Mouse (Mus musculus): ENCODE data around the gene Rnf130. TPM values are rescaled to one million over a fixed set of nuclear protein-coding genes. Genes with fewer than 3 reads are reported as not detected.

Rnf130 gene
- polyA plus RNA-seq, 1 experiment from 2014 or later = 75.0 TPM

- peak; percentile 11 for ATAC-seq (ENCODE audit: low FRiP score, low read depth)
- peak overlapping the region; percentile 71; the same call in 1 of the 2 replicates for H3K27ac ChIP-seq
Measured at GRCm38 (mm10) chr11:50131801-50132201, 106.7 kb downstream of the Rnf130 start.

DNA sequence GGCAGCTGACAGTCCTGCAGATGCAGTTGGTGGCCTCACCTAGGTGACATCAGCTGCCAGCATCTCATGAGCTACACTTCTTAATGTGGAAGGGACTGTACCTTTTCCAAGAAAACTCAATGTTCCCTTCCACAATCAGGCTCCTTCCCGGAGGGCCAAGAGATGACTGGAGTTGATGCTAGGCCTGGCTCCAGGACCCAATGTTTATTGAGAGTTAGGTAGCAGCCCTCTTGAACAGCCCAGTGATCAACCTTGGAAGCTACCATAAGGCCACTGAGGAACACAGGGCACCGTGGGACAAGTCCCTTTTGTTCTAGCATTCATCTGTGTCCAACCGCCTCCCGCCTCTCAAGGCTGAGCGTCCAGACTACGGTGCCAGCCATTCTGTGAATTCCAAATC lies 107.1 kb downstream of the Rnf130 start:
- H3K27me3 ChIP-seq (replicated peaks) = no peaks in the 10 kb centered on the region
- no peak overlapping the region for H3K27ac ChIP-seq
- H3K4me1 ChIP-seq = peaks cover 12% of the 10 kb centered on the region
- peak overlapping the region; percentile 74 for H3K4me2 ChIP-seq (replicated peaks)
- peaks cover 16% of the 10 kb centered on the region for H3K36me3 ChIP-seq
- peak overlapping the region; percentile 92 for H3K9ac ChIP-seq
- 86% methylated on average over 6 of the region's 6 CpGs for WGBS
- ATAC-seq (ENCODE audit: low FRiP score, low read depth) = no peak
- no peaks in the 10 kb centered on the region for H3K9me3 ChIP-seq
- peak overlapping the region; percentile 69 for H3K4me3 ChIP-seq

More at GRCm38 (mm10) chr11:50131801-50132201, 106.7 kb downstream of the Rnf130 start:
- no peaks in the 10 kb centered on the region for H3K9me3 ChIP-seq
- H3K4me1 ChIP-seq = peaks cover 12% of the 10 kb centered on the region
- WGBS = 28% methylated on average over 10 of the region's 10 CpGs
- peak overlapping the region; percentile 92 for H3K9ac ChIP-seq
- peaks cover 13% of the 10 kb centered on the region for H3K36me3 ChIP-seq
- peak overlapping the region; percentile 74 for H3K4me2 ChIP-seq (replicated peaks)
- no peaks in the 10 kb centered on the region for H3K27me3 ChIP-seq (replicated peaks)
- H3K4me3 ChIP-seq = peak overlapping the region; percentile 69

GRCm38 (mm10) chr11:50134136-50134859 lies 109.2 kb downstream of the Rnf130 start:
- WGBS = 86% methylated on average over 10 of the region's 10 CpGs
- Histone ChIP-seq H3K36me3 (peaks cover 36% of the 10 kb centered on the region), H3K27ac (no peak overlapping the region), H3K27me3 (replicated peaks) (no peaks in the 10 kb centered on the region), H3K4me1 (peaks cover 10% of the 10 kb centered on the region), H3K9ac (no peak overlapping the region), H3K4me3 (no peak overlapping the region), H3K4me2 (replicated peaks) (no peak overlapping the region), H3K9me3 (no peaks in the 10 kb centered on the region)
- ATAC-seq (ENCODE audit: low FRiP score, low read depth) = no peak

DNA sequence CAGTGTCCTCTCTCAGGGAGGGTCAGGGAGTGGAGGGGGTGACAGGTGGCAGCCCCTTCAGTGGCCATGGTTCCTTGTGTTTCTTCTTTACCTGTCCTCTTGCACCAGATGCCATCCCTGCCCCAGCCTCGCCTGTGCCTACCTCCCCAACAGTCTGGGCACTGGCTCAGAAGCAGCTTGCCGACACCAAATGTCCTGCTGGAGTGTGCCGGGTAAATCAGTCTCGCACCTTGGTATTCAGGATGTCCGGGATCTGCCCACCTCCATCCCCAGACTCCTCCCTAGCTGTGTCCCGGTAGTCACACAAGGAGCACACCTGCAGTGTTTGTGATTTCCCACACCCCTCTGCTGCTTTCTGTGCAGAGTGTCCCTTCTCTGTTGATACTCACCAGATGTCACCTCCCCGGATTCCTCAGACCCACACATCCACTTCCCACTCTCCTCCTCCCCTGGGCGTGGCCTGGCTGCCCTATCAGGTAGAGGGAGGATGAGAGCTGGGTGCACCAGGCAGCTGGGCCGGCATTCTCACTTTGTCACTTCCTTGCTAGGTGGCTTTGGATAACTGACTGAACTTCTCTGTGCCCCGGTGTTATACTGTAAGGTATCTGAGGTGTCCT lies 113.2 kb downstream of the Rnf130 start:
- no peak overlapping the region for H3K9ac ChIP-seq
- peaks cover 74% of the 10 kb centered on the region for H3K36me3 ChIP-seq
- H3K4me2 ChIP-seq (replicated peaks) = no peak overlapping the region
- no peak for ATAC-seq (ENCODE audit: low FRiP score, low read depth)
- WGBS = 71% methylated on average over 10 of the region's 10 CpGs
- H3K9me3 ChIP-seq = no peaks in the 10 kb centered on the region
- no peaks in the 10 kb centered on the region for H3K27me3 ChIP-seq (replicated peaks)
- no peak overlapping the region for H3K4me3 ChIP-seq
- no peak overlapping the region for H3K27ac ChIP-seq
- H3K4me1 ChIP-seq = no peaks in the 10 kb centered on the region

DNA sequence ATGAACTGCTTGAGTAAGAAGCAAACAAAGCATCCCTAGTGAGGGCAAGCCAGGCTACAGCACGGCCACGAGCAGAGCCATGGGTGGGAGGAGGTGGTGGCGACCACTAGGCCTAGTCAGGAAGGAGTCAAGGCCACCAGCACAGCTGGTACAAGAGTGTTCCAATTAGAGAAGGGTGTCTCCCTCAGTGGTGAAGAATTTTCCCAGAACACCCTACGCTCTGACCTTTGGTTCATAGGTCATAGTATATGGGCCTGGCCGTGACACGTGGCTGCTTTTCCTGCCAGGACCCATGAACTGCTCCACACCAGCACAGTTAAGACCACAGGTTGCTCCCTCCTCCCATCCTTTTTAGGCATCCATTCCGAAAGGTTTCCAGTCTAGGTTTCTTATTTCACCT lies 114.4 kb downstream of the Rnf130 start:
- 87% methylated on average over 7 of the region's 7 CpGs for WGBS
- no peak overlapping the region for H3K4me2 ChIP-seq (replicated peaks)
- ATAC-seq (ENCODE audit: low FRiP score, low read depth) = no peak
- H3K27me3 ChIP-seq (replicated peaks) = no peaks in the 10 kb centered on the region
- no peaks in the 10 kb centered on the region for H3K4me1 ChIP-seq
- peaks cover 79% of the 10 kb centered on the region for H3K36me3 ChIP-seq
- H3K27ac ChIP-seq = no peak overlapping the region
- H3K9me3 ChIP-seq = no peaks in the 10 kb centered on the region
- H3K4me3 ChIP-seq = no peak overlapping the region
- H3K9ac ChIP-seq = no peak overlapping the region

DNA sequence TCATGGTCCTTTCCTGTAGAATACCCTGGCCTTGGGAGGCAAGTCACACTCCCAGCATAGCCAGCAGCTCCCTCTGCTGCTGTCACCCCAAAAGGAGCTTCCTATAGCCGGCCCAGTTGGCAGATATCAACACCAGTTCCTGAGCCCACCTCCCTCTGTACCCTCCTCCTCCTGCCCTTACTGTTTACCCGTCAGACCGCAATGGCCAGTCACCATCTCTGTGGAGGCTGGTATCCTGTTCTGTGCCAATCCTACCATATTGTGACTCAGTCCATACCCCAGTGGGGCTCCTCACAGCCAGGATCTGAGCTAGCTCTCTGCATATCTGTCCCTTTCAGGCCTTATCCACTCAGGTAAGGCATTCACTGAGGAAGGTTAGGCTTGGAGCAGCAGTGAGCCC lies 120.4 kb downstream of the Rnf130 start:
- Histone ChIP-seq H3K9ac (no peak overlapping the region), H3K4me2 (replicated peaks) (no peak overlapping the region), H3K27me3 (replicated peaks) (no peaks in the 10 kb centered on the region), H3K4me1 (no peaks in the 10 kb centered on the region), H3K9me3 (no peaks in the 10 kb centered on the region), H3K27ac (no peak overlapping the region), H3K36me3 (peaks cover 86% of the 10 kb centered on the region), H3K4me3 (no peak overlapping the region)
- WGBS = 84% methylated on average over 3 of the region's 3 CpGs
- ATAC-seq (ENCODE audit: low FRiP score, low read depth) = no peak

DNA sequence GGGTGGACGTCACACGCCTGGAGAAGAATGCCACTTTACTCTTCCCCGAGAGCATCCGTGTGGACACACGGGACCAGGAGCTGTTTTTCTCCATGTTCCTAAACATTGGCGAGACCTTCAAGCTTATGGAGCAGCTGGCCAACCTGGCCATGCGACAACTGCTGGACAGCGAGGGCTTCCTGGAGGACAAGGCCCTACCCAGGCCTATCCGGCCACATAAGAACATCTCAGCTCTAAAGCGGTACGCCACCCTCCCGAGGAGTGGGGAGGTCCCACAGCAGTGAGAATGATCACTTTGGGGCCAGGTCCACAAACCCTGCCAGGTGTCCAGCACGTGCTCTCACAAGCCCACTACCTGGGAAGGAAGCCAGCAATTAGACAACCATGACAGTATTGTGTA lies 121.0 kb downstream of the Rnf130 start:
- Histone ChIP-seq H3K4me3 (no peak overlapping the region), H3K4me1 (no peaks in the 10 kb centered on the region), H3K9me3 (no peaks in the 10 kb centered on the region), H3K4me2 (replicated peaks) (no peak overlapping the region), H3K27ac (no peak overlapping the region), H3K36me3 (peaks cover 85% of the 10 kb centered on the region), H3K9ac (no peak overlapping the region), H3K27me3 (replicated peaks) (no peaks in the 10 kb centered on the region)
- 95% methylated on average over 13 of the region's 13 CpGs for WGBS
- no peak for ATAC-seq (ENCODE audit: low FRiP score, low read depth)

- Histone ChIP-seq H3K9me3 (no peaks in the 10 kb centered on the region), H3K27ac (no peak overlapping the region), H3K27me3 (replicated peaks) (no peaks in the 10 kb centered on the region), H3K4me2 (replicated peaks) (no peak overlapping the region), H3K9ac (no peak overlapping the region), H3K4me1 (no peaks in the 10 kb centered on the region), H3K4me3 (no peak overlapping the region), H3K36me3 (peaks cover 86% of the 10 kb centered on the region)
- ATAC-seq (ENCODE audit: low FRiP score, low read depth) = no peak
- 87% methylated on average over 9 of the region's 9 CpGs for WGBS
Measured at GRCm38 (mm10) chr11:50147267-50147957, 122.3 kb downstream of the Rnf130 start.

GRCm38 (mm10) chr11:50147958-50148476 lies 122.9 kb downstream of the Rnf130 start:
- no peak overlapping the region for H3K27ac ChIP-seq
- H3K4me3 ChIP-seq = no peak overlapping the region
- no peak overlapping the region for H3K9ac ChIP-seq
- H3K9me3 ChIP-seq = no peaks in the 10 kb centered on the region
- no peaks in the 10 kb centered on the region for H3K4me1 ChIP-seq
- no peak for ATAC-seq (ENCODE audit: low FRiP score, low read depth)
- H3K36me3 ChIP-seq = peaks cover 87% of the 10 kb centered on the region
- H3K4me2 ChIP-seq (replicated peaks) = no peak overlapping the region
- no peaks in the 10 kb centered on the region for H3K27me3 ChIP-seq (replicated peaks)
- 95% methylated on average over 11 of the region's 11 CpGs for WGBS

DNA sequence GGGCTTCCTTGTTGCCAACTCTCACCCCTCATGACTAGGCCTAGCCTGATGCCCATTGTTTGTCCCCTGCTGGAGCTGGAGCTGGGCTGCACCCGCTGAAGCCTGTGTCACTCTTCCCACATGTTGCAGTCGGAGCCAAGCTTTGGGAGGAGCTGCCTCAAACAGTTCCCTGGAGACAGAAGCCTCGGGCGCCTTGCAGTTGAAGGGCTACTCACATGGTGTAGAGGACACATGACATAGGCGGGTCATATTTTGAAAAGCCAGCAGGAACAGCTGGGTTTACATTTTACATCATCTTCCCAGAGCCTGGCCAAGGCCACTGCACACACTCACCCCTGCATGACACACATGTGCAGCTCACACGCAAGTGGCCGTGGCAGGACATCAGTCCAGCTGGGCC lies 124.1 kb downstream of the Rnf130 start:
- Histone ChIP-seq H3K9me3 (no peaks in the 10 kb centered on the region), H3K4me2 (replicated peaks) (no peak overlapping the region), H3K27ac (no peak overlapping the region), H3K36me3 (peaks cover 90% of the 10 kb centered on the region), H3K4me3 (no peak overlapping the region), H3K4me1 (no peaks in the 10 kb centered on the region), H3K27me3 (replicated peaks) (no peaks in the 10 kb centered on the region), H3K9ac (no peak overlapping the region)
- WGBS = 87% methylated on average over 7 of the region's 7 CpGs
- no peak for ATAC-seq (ENCODE audit: low FRiP score, low read depth)

DNA sequence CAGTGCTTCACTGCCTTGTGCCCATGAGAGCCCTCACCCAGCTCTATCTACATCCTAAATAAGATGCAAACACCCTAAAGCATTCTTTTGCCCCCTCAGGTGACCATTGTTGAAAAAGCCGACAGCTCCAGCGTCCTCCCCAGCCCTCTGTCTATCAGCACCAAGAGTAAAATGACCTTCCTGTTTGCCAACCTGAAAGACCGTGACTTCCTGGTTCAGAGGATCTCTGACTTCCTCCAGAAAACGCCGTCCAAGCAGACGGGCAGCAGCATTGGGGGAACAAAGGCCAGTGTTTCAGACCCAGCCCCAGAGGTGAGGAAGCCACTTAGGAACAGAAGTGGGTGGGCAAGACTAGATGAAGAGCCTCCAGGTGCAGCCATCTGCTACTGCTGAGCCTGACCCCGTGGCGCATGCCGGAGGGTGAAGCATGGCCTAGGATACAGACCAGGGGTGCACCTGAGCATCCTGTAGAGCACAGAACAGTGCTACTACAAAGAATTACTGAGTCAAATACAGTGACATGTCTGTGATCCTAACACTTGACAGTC lies 124.5 kb downstream of the Rnf130 start:
- Histone ChIP-seq H3K9me3 (no peaks in the 10 kb centered on the region), H3K4me2 (replicated peaks) (no peak overlapping the region), H3K36me3 (peaks cover 94% of the 10 kb centered on the region), H3K9ac (no peak overlapping the region), H3K4me3 (no peak overlapping the region), H3K4me1 (no peaks in the 10 kb centered on the region), H3K27ac (no peak overlapping the region), H3K27me3 (replicated peaks) (no peaks in the 10 kb centered on the region)
- WGBS = 93% methylated on average over 9 of the region's 9 CpGs
- ATAC-seq (ENCODE audit: low FRiP score, low read depth) = no peak

DNA sequence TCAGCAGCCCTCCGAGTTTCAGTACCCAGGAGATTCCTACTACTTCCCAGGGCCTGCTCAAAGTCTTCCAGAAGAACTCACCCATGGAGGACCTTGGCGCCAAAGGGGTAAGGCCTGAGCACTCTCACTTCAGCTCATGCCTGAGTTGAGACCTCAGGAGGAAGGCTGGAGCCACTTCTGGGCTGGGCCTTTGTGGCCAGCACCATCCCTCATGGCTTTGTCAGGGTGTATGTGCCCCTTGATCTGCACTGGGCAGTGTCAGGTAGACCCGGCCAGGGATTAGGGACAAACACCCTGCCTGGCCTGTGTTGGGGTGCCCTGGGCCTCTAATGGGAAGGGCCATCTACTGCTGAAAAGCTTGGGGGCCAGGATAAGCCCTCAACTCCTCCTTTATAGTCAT lies 126.2 kb downstream of the Rnf130 start:
- peaks cover 94% of the 10 kb centered on the region for H3K36me3 ChIP-seq
- WGBS = 90% methylated on average over 3 of the region's 3 CpGs

More for the DNA sequence above, 126.2 kb downstream of the Rnf130 start:
- Histone ChIP-seq H3K27me3 (replicated peaks) (no peaks in the 10 kb centered on the region), H3K4me1 (no peaks in the 10 kb centered on the region), H3K4me3 (no peak overlapping the region), H3K9me3 (no peaks in the 10 kb centered on the region), H3K4me2 (replicated peaks) (no peak overlapping the region), H3K27ac (no peak overlapping the region), H3K9ac (no peak overlapping the region)
- ATAC-seq (ENCODE audit: low FRiP score, low read depth) = no peak

Measured in neural tube, embryonic 12.5 days (tissue).